Mouse (Mus musculus) heart, embryonic 12.5 days (tissue): Measurements from ENCODE around the gene Vmn1r135. TPM values are rescaled to one million over a fixed set of nuclear protein-coding genes. Genes with fewer than 3 reads are reported as not detected.
"Not testable (repeated sequence)": the region's sequence is repeated elsewhere in the genome, so short reads cannot be mapped to it uniquely, and the experiment has no call there.

ENCODE experiments used
- ATAC-seq: fragments of 200-750 bp; cut with Nextera tagmentation; 2 replicates; pipeline ENCODE4 v1.8.0; 2017; ENCODE audit warnings: moderate TSS enrichment, moderate library complexity; ENCODE audit not compliant: insufficient number of reproducible peaks, low FRiP score
- H3K27ac ChIP-seq: fragments of 300-500 bp; sonication (generic); 2 replicates; pipeline ENCODE4 v1.5.1; 2016; ENCODE audit warnings: mild to moderate bottlenecking, moderate library complexity; ENCODE audit not compliant: poor library complexity, severe bottlenecking
- H3K27me3 ChIP-seq: fragments of 300-500 bp; sonication (generic); replicated peaks from 2 replicates; pipeline ENCODE4 v1.6.1; 2016; ENCODE audit warnings: mild to moderate bottlenecking, moderate library complexity
- H3K36me3 ChIP-seq: fragments of 300-500 bp; sonication (generic); 2 replicates; pipeline ENCODE4 v1.6.1; 2016; ENCODE audit warnings: mild to moderate bottlenecking, moderate library complexity
- H3K4me1 ChIP-seq: fragments of 300-500 bp; sonication (generic); replicated peaks from 2 replicates; pipeline ENCODE4 v1.6.1; 2016; ENCODE audit warnings: mild to moderate bottlenecking
- H3K4me2 ChIP-seq: fragments of 300-500 bp; sonication (generic); 2 replicates; pipeline ENCODE4 v1.6.1; 2016; ENCODE audit warnings: mild to moderate bottlenecking, moderate library complexity
- H3K4me3 ChIP-seq: fragments of 300-500 bp; sonication (generic); 2 replicates; pipeline ENCODE4 v1.5.1; 2016; ENCODE audit warnings: mild to moderate bottlenecking
- H3K9ac ChIP-seq: fragments of 300-500 bp; sonication (generic); 2 replicates; pipeline ENCODE4 v1.6.1; 2016; ENCODE audit warnings: mild to moderate bottlenecking, moderate library complexity
- H3K9me3 ChIP-seq: fragments of 300-500 bp; sonication (generic); replicated peaks from 2 replicates; pipeline ENCODE4 v1.6.1; 2016; ENCODE audit warnings: mild to moderate bottlenecking, moderate library complexity
- WGBS: fragments of 180-500 bp; shearing (Covaris S2); methylation state at CpG from one replicate; pipeline ENCODE4 v1.1.7; 2016; 5-methylcytosine and 5-hydroxymethylcytosine counted together
- polyA plus RNA-seq: library from polyadenylated mRNA; unstranded; fragments of >200 nt; fragmentation: Nextera tagmentation; extraction: Ambion mirVana; gene quantifications from 2 replicates; pipeline ENCODE4 v1.2.1, GENCODE M21; 2016

Gene Vmn1r135
- not detected in 2 replicates for polyA plus RNA-seq

DNA sequence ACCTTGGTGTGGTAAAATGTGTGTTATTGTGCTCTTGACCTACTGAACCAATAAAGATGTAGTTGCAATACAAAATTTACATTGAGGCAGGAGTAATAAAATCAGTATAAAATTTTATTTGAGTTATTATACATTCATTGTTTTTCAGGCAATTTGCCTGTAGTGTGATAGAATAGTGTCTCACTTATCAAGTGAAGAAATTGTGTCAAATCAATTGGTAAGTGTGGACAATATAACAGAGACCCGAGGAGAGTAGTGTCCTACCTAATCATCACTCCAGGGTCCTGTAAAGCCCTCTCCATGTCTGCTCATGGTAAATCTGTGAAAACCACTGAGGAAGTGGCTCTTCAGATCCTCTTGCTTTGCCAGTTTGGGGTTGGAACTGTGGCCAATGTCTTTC is at the start of gene Vmn1r135:
Gene Vmn1r135, plus strand, starts transcription at position 301 of the 400 bp plus-strand sequence.
- WGBS = no CpG with 5 or more reads among the region's 1 CpGs
- not testable (repeated sequence) for H3K4me1 ChIP-seq, ATAC-seq, H3K27ac ChIP-seq, H3K4me3 ChIP-seq, H3K9ac ChIP-seq, H3K36me3 ChIP-seq, H3K4me2 ChIP-seq, H3K27me3 ChIP-seq, H3K9me3 ChIP-seq

DNA sequence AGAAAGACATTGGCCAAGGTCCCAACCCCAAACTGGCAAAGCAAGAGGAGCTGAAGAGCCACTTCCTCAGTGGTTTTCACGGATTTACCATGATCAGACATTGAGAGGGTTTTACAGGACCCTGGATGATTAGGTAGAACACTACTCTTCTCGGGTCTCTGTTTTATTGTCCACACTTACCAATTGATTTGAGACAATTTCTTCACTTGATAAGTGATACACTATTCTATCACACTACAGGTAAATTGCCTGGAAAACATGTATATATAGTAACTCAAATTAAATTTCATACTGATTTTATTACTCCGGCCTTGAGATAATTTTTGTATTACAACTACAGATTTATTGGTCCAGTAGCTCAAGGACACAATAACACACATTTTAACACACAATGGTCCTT is 35.5 kb upstream of the Vmn1r135 start, which contains the start of gene Gm4177:
Gene Gm4177, minus strand, starts transcription at position 101 of the 400 bp plus-strand sequence.
- H3K36me3 ChIP-seq, H3K4me3 ChIP-seq, H3K4me2 ChIP-seq, H3K27ac ChIP-seq, H3K9ac ChIP-seq, H3K4me1 ChIP-seq, H3K27me3 ChIP-seq, ATAC-seq, H3K9me3 ChIP-seq: not testable (repeated sequence)
- no CpG with 5 or more reads among the region's 3 CpGs for WGBS

DNA sequence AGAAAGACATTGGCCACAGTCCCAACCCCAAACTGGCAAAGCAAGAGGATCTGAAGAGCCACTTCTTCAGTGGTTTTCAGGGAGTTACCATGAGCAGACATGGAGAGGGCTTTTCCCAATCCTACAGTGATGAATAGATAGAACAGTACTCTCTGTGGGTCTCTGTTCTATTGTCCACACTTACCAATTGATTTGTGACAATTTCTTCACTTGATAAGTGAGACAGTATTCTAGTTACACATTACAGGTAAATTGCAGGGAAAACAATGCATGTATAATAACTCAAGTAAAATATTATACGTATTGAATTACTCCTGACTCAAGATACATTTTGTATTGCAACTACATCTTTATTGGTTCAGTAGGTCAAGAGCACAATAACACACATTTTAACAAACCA is 12.0 kb downstream of the Vmn1r135 start, which contains the start of gene Gm5725:
Gene Gm5725, minus strand, starts transcription at position 101 of the 400 bp plus-strand sequence.
- not testable (repeated sequence) for H3K4me2 ChIP-seq, H3K36me3 ChIP-seq, H3K27me3 ChIP-seq, H3K27ac ChIP-seq, H3K4me3 ChIP-seq, H3K9ac ChIP-seq, ATAC-seq, H3K4me1 ChIP-seq, H3K9me3 ChIP-seq
- WGBS = no CpG with 5 or more reads among the region's 1 CpGs

Other genes starting within 250 kb of the Vmn1r135 start
- not detected in 2 replicates for gene Vmn1r132, start 218.3 kb upstream of the Vmn1r135 start, polyA plus RNA-seq
- not detected in 2 replicates for gene Gm4175, start 70.9 kb upstream of the Vmn1r135 start, polyA plus RNA-seq
- not detected in 2 replicates for gene Gm4177, start 35.6 kb upstream of the Vmn1r135 start, polyA plus RNA-seq
- gene Gm5725, start 11.9 kb downstream of the Vmn1r135 start, polyA plus RNA-seq = not detected in 2 replicates
- not detected in 2 replicates for gene Gm5891, start 88.9 kb downstream of the Vmn1r135 start, polyA plus RNA-seq
- gene Vmn1r137, start 162.2 kb downstream of the Vmn1r135 start, polyA plus RNA-seq = not detected in 2 replicates
- gene Vmn1r138, start 196.5 kb downstream of the Vmn1r135 start, polyA plus RNA-seq = not detected in 2 replicates
- not detected in 2 replicates for gene Gm6176, start 224.0 kb downstream of the Vmn1r135 start, polyA plus RNA-seq
- not detected in 2 replicates for gene Vmn1r139, start 236.7 kb downstream of the Vmn1r135 start, polyA plus RNA-seq